Mouse (Mus musculus): ENCODE data around the gene Fmn2. TPM values are rescaled to one million over a fixed set of nuclear protein-coding genes. Genes with fewer than 3 reads are reported as not detected.

The Fmn2 gene
- polyA plus RNA-seq, 1 experiment from 2014 or later, result 8.3 TPM

- Histone ChIP-seq H3K27ac (replicated peaks) (no peak overlapping the region), H3K4me1 (no peaks in the 10 kb centered on the region), H3K4me3 (replicated peaks) (no peak overlapping the region), H3K4me2 (no peak overlapping the region), H3K9ac (replicated peaks) (no peak overlapping the region), H3K36me3 (no peaks in the 10 kb centered on the region), H3K27me3 (replicated peaks) (no peaks in the 10 kb centered on the region), H3K9me3 (replicated peaks) (no peaks in the 10 kb centered on the region)
- 87% methylated on average over 8 of the region's 8 CpGs for WGBS
- no peak for ATAC-seq (ENCODE audit: low FRiP score)
Observed at GRCm38 (mm10) chr1:174670846-174671245, 169.2 kb downstream of the Fmn2 start.

- Histone ChIP-seq H3K27me3 (replicated peaks) (no peaks in the 10 kb centered on the region), H3K4me3 (replicated peaks) (no peak overlapping the region), H3K9me3 (replicated peaks) (no peaks in the 10 kb centered on the region), H3K27ac (replicated peaks) (no peak overlapping the region), H3K36me3 (no peaks in the 10 kb centered on the region), H3K4me2 (no peak overlapping the region), H3K4me1 (peaks cover 8% of the 10 kb centered on the region), H3K9ac (replicated peaks) (no peak overlapping the region)
- WGBS, result 61% methylated on average over 8 of the region's 8 CpGs
- no peak for ATAC-seq (ENCODE audit: low FRiP score)
Observed at GRCm38 (mm10) chr1:174674586-174674985, 173.0 kb downstream of the Fmn2 start.

GRCm38 (mm10) chr1:174675316-174675715, 173.7 kb downstream of the Fmn2 start:
- Histone ChIP-seq H3K9ac (replicated peaks) (no peak overlapping the region), H3K4me3 (replicated peaks) (no peak overlapping the region), H3K27ac (replicated peaks) (no peak overlapping the region), H3K27me3 (replicated peaks) (no peaks in the 10 kb centered on the region), H3K4me2 (no peak overlapping the region), H3K4me1 (peaks cover 8% of the 10 kb centered on the region), H3K9me3 (replicated peaks) (no peaks in the 10 kb centered on the region), H3K36me3 (no peaks in the 10 kb centered on the region)
- 56% methylated on average over 6 of the region's 6 CpGs for WGBS
- no peak for ATAC-seq (ENCODE audit: low FRiP score)

- Histone ChIP-seq H3K36me3 (no peaks in the 10 kb centered on the region), H3K27ac (replicated peaks) (no peak overlapping the region), H3K27me3 (replicated peaks) (no peaks in the 10 kb centered on the region), H3K9ac (replicated peaks) (no peak overlapping the region), H3K4me1 (peaks cover 8% of the 10 kb centered on the region), H3K4me3 (replicated peaks) (no peak overlapping the region), H3K9me3 (replicated peaks) (no peaks in the 10 kb centered on the region), H3K4me2 (no peak overlapping the region)
- WGBS, result 83% methylated on average over 3 of the region's 3 CpGs
- no peak for ATAC-seq (ENCODE audit: low FRiP score)
Observed at GRCm38 (mm10) chr1:174676187-174676586, 174.6 kb downstream of the Fmn2 start.

GRCm38 (mm10) chr1:174677211-174677610, 175.6 kb downstream of the Fmn2 start:
- ATAC-seq (ENCODE audit: low FRiP score), result peak; percentile 31; the same call in 1 of the 2 replicates
- no peaks in the 10 kb centered on the region for H3K36me3 ChIP-seq

GRCm38 (mm10) chr1:174689301-174689700, 187.7 kb downstream of the Fmn2 start:
- H3K9me3 ChIP-seq (replicated peaks), result no peaks in the 10 kb centered on the region
- H3K9ac ChIP-seq (replicated peaks), result no peak overlapping the region
- no peaks in the 10 kb centered on the region for H3K27me3 ChIP-seq (replicated peaks)
- H3K4me3 ChIP-seq (replicated peaks), result no peak overlapping the region
- H3K4me1 ChIP-seq, result no peaks in the 10 kb centered on the region
- no peak overlapping the region for H3K27ac ChIP-seq (replicated peaks)
- H3K4me2 ChIP-seq, result no peak overlapping the region
- H3K36me3 ChIP-seq, result no peaks in the 10 kb centered on the region
- no peak for ATAC-seq (ENCODE audit: low FRiP score)
- 94% methylated on average over 2 of the region's 2 CpGs for WGBS

More at GRCm38 (mm10) chr1:174677211-174677610, 175.6 kb downstream of the Fmn2 start:
- Histone ChIP-seq H3K9me3 (replicated peaks) (no peaks in the 10 kb centered on the region), H3K4me2 (no peak overlapping the region), H3K9ac (replicated peaks) (no peak overlapping the region), H3K27me3 (replicated peaks) (no peaks in the 10 kb centered on the region), H3K4me3 (replicated peaks) (no peak overlapping the region), H3K27ac (replicated peaks) (0 out of 2 replicates have a peak overlapping the region, but pooled peaks have one; percentile 2), H3K4me1 (peaks cover 8% of the 10 kb centered on the region)
- WGBS, result 59% methylated on average over 4 of the region's 4 CpGs

- Histone ChIP-seq H3K9ac (replicated peaks) (no peak overlapping the region), H3K27ac (replicated peaks) (no peak overlapping the region), H3K9me3 (replicated peaks) (no peaks in the 10 kb centered on the region), H3K4me3 (replicated peaks) (no peak overlapping the region), H3K4me2 (no peak overlapping the region), H3K4me1 (no peaks in the 10 kb centered on the region), H3K36me3 (peaks cover 11% of the 10 kb centered on the region), H3K27me3 (replicated peaks) (no peaks in the 10 kb centered on the region)
- ATAC-seq (ENCODE audit: low FRiP score), result no peak
- 90% methylated on average over 5 of the region's 5 CpGs for WGBS
Observed at GRCm38 (mm10) chr1:174700871-174701270, 199.2 kb downstream of the Fmn2 start.

DNA sequence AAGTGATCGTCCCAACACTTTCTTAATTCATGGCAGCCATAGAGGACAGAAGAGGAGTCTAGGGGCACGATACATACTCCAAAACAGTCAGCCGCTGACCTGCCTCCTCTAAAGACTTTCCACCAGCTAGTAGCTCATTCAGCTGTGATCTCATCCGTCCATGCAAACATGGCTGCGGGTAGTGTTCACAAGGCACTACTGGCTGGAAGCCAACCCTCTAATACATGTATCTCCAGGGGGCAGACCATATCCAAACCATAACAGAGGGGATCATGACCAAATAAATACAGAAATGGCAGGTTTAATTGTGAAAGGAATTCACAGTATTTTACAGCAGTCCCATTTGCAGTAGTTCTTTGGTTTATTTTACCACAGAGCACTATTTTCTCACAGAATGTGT, 200.2 kb downstream of the Fmn2 start:
- H3K27me3 ChIP-seq (replicated peaks), result no peaks in the 10 kb centered on the region
- H3K4me2 ChIP-seq, result no peak overlapping the region
- no peak overlapping the region for H3K27ac ChIP-seq (replicated peaks)
- H3K4me3 ChIP-seq (replicated peaks), result no peak overlapping the region
- ATAC-seq (ENCODE audit: low FRiP score), result no peak
- peaks cover 11% of the 10 kb centered on the region for H3K36me3 ChIP-seq
- no peaks in the 10 kb centered on the region for H3K4me1 ChIP-seq
- no peaks in the 10 kb centered on the region for H3K9me3 ChIP-seq (replicated peaks)
- no peak overlapping the region for H3K9ac ChIP-seq (replicated peaks)
- WGBS, result 54% methylated on average over 5 of the region's 5 CpGs

- no peaks in the 10 kb centered on the region for H3K9me3 ChIP-seq (replicated peaks)
Observed at GRCm38 (mm10) chr1:174703909-174704308, 202.3 kb downstream of the Fmn2 start.

DNA sequence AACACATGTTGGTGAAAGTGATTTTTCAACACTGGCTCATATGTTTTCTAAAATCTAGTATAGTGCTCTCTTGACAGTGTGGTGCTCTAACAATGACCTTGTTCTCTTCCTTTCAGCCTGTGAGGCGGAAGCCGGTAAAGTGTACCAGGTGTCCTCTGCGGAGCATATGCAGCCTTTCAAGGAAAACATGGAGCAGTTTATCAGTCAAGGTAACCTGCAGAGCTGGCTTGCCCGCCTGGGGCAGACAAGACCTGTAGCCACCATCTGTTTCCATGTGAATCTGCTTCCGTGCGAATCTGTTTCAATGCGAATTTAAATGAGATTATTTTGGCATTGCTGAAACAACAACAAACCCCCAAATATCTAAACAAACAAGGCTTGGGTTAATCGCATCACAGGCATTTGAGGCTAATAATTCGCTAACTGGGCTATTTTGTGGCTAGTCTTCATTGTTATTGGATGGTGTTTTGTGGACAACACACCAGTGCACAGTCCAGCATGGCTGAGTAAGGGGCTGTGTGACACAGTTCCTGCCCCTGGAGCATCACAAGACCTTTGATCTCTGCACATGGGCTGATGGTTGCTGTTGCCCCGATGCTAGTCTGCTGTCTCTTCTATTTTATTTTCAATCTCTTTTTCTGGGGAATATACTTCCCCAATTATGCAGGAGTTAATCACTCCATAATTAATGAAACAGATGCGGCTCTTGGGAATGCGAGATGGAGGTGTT, 218.3 kb downstream of the Fmn2 start:
- Histone ChIP-seq H3K36me3 (0 out of 2 replicates have a peak, but pooled peaks cover 6% of the 10 kb centered on the region), H3K4me3 (replicated peaks) (no peak overlapping the region), H3K27ac (replicated peaks) (no peak overlapping the region), H3K27me3 (replicated peaks) (no peaks in the 10 kb centered on the region), H3K4me1 (no peaks in the 10 kb centered on the region), H3K9ac (replicated peaks) (no peak overlapping the region), H3K4me2 (no peak overlapping the region), H3K9me3 (replicated peaks) (no peaks in the 10 kb centered on the region)
- WGBS, result 73% methylated on average over 12 of the region's 12 CpGs
- ATAC-seq (ENCODE audit: low FRiP score), result no peak

More at GRCm38 (mm10) chr1:174703909-174704308, 202.3 kb downstream of the Fmn2 start:
- Histone ChIP-seq H3K4me2 (no peak overlapping the region), H3K36me3 (peaks cover 11% of the 10 kb centered on the region), H3K9ac (replicated peaks) (no peak overlapping the region), H3K4me3 (replicated peaks) (no peak overlapping the region), H3K27ac (replicated peaks) (no peak overlapping the region), H3K27me3 (replicated peaks) (no peaks in the 10 kb centered on the region), H3K4me1 (no peaks in the 10 kb centered on the region)
- WGBS, result 93% methylated on average over 1 of the region's 1 CpGs
- no peak for ATAC-seq (ENCODE audit: low FRiP score)

GRCm38 (mm10) chr1:174728771-174729170, 227.1 kb downstream of the Fmn2 start:
- Histone ChIP-seq H3K4me3 (replicated peaks) (no peak overlapping the region), H3K27ac (replicated peaks) (no peak overlapping the region), H3K36me3 (no peaks in the 10 kb centered on the region), H3K4me2 (no peak overlapping the region), H3K9ac (replicated peaks) (no peak overlapping the region), H3K27me3 (replicated peaks) (no peaks in the 10 kb centered on the region), H3K9me3 (replicated peaks) (no peaks in the 10 kb centered on the region), H3K4me1 (no peaks in the 10 kb centered on the region)
- no peak for ATAC-seq (ENCODE audit: low FRiP score)
- WGBS, result 91% methylated on average over 3 of the region's 3 CpGs

GRCm38 (mm10) chr1:174732715-174733114, 231.1 kb downstream of the Fmn2 start:
- H3K4me3 ChIP-seq (replicated peaks), result no peak overlapping the region
- ATAC-seq (ENCODE audit: low FRiP score), result no peak
- no peak overlapping the region for H3K27ac ChIP-seq (replicated peaks)
- H3K9ac ChIP-seq (replicated peaks), result no peak overlapping the region
- H3K9me3 ChIP-seq (replicated peaks), result no peaks in the 10 kb centered on the region
- no peak overlapping the region for H3K4me2 ChIP-seq
- 0 out of 2 replicates have a peak, but pooled peaks cover 5% of the 10 kb centered on the region for H3K4me1 ChIP-seq
- no peaks in the 10 kb centered on the region for H3K27me3 ChIP-seq (replicated peaks)
- no peaks in the 10 kb centered on the region for H3K36me3 ChIP-seq
- 79% methylated on average over 6 of the region's 6 CpGs for WGBS
